Mouse (Mus musculus) lung, postnatal 0 days (tissue): Measurements from ENCODE around the gene Efhc1.

Experiments used
- CTCF ChIP-seq: IDR thresholded peaks from 2 replicates; pipeline ENCODE4 v1.5.1; 2016; ENCODE audit warnings: antibody characterized with exemption, mild to moderate bottlenecking
- EP300 ChIP-seq: IDR thresholded peaks from 2 replicates; pipeline ENCODE4 v1.6.1; 2016; ENCODE audit warnings: antibody characterized with exemption, mild to moderate bottlenecking, control low read depth

- TF ChIP-seq EP300 (no peak), CTCF (no peak)
Observed at GRCm38 (mm10) chr1:21035878-21036277, 84.5 kb downstream of the Efhc1 start.
